Mouse (Mus musculus) hindbrain, embryonic 11.5 days (tissue): ENCODE results near the gene C1qtnf5. TPM values are rescaled to one million over a fixed set of nuclear protein-coding genes. Genes with fewer than 3 reads are reported as not detected.

Source experiments
- ATAC-seq: fragments of 200-750 bp; cut with Nextera tagmentation; 2 replicates; pipeline ENCODE4 v1.8.0; 2017; ENCODE audit warnings: mild to moderate bottlenecking, moderate TSS enrichment, moderate library complexity; ENCODE audit not compliant: low FRiP score
- DNase-seq: peaks from one replicate; pipeline ENCODE4 v3.0.0-alpha.2; 2015; ENCODE audit warnings: low spot score
- H3K27ac ChIP-seq: fragments of 300-500 bp; sonication (generic); 2 replicates; pipeline ENCODE4 v1.5.1; 2014; ENCODE audit warnings: mild to moderate bottlenecking, low read depth, low read length
- H3K27me3 ChIP-seq: fragments of 300-500 bp; sonication (generic); 2 replicates; pipeline ENCODE4 v1.6.1; 2014; ENCODE audit warnings: mild to moderate bottlenecking, low read length, moderate library complexity, mixed read lengths; ENCODE audit not compliant: control insufficient read depth, insufficient read depth
- H3K36me3 ChIP-seq: fragments of 300-500 bp; sonication (generic); 2 replicates; pipeline ENCODE4 v1.6.1; 2014; ENCODE audit warnings: mild to moderate bottlenecking, low read length, moderate library complexity, mixed read lengths; ENCODE audit not compliant: control insufficient read depth, insufficient read depth
- H3K4me1 ChIP-seq: fragments of 300-500 bp; sonication (generic); replicated peaks from 2 replicates; pipeline ENCODE4 v1.6.1; 2014; ENCODE audit warnings: low read length, mixed read lengths; ENCODE audit not compliant: control insufficient read depth, insufficient read depth
- H3K4me2 ChIP-seq: fragments of 300-500 bp; sonication (generic); replicated peaks from 2 replicates; pipeline ENCODE4 v1.6.1; 2014; ENCODE audit warnings: mild to moderate bottlenecking, low read depth, low read length
- H3K4me3 ChIP-seq: fragments of 300-500 bp; sonication (generic); 2 replicates; pipeline ENCODE4 v1.5.1; 2014; ENCODE audit warnings: low read depth, low read length
- H3K9ac ChIP-seq: fragments of 300-500 bp; sonication (generic); 2 replicates; pipeline ENCODE4 v1.6.1; 2014; ENCODE audit warnings: low read depth, low read length
- H3K9me3 ChIP-seq: fragments of 300-500 bp; sonication (generic); 2 replicates; pipeline ENCODE4 v1.6.1; 2016; ENCODE audit warnings: low read length; ENCODE audit not compliant: control insufficient read depth
- WGBS: fragments of 180-500 bp; shearing (Covaris S2); extraction: QIAGEN DNeasy Blood & Tissue Kit; methylation state at CpG from one replicate; pipeline ENCODE4 v1.1.7; 2014; 5-methylcytosine and 5-hydroxymethylcytosine counted together
- polyA plus RNA-seq: library from polyadenylated mRNA; unstranded; fragments of >200 nt; fragmentation: Nextera tagmentation; extraction: Ambion mirVana; gene quantifications from 2 replicates; pipeline ENCODE4 v1.2.1, GENCODE M21; 2014

C1qtnf5 gene
- polyA plus RNA-seq, 1 experiment from 2014 or later, result 1.2 TPM

- Histone ChIP-seq H3K4me1 (no peaks in the 10 kb centered on the region), H3K36me3 (no peaks in the 10 kb centered on the region), H3K4me3 (no peak overlapping the region), H3K27me3 (no peaks in the 10 kb centered on the region), H3K4me2 (no peak overlapping the region), H3K9ac (no peak overlapping the region), H3K9me3 (no peaks in the 10 kb centered on the region), H3K27ac (no peak overlapping the region)
- ATAC-seq, result no peak
- no peak for DNase-seq
- 90% methylated on average over 4 of the region's 4 CpGs for WGBS
Measured at GRCm38 (mm10) chr9:44116182-44116581, 9.1 kb downstream of the C1qtnf5 start.

DNA sequence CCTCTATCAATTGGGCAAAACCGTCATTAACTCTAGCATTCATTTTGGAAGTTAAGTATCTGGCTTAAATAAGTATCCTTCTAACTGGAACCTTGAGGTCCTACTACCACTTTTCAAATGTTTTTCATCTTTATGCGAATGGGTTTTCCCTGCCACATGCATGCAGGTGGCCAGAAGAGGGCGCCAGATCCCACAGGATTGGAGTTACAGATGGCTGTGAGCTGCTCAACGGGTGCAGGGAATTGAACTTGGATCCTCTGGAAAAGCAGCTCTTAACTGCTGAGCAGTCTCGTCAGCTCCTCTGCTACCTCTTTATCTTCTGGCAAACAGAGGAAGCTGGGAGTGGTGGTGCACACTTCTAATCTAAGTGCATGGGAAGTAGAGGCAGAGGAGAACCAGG lies 12.0 kb downstream of the C1qtnf5 start:
- Histone ChIP-seq H3K4me1 (no peaks in the 10 kb centered on the region), H3K27ac (no peak overlapping the region), H3K36me3 (no peaks in the 10 kb centered on the region), H3K9ac (no peak overlapping the region), H3K27me3 (no peaks in the 10 kb centered on the region), H3K9me3 (no peaks in the 10 kb centered on the region), H3K4me2 (no peak overlapping the region), H3K4me3 (no peak overlapping the region)
- ATAC-seq, result no peak
- no peak for DNase-seq
- WGBS, result 44% methylated on average over 5 of the region's 5 CpGs

DNA sequence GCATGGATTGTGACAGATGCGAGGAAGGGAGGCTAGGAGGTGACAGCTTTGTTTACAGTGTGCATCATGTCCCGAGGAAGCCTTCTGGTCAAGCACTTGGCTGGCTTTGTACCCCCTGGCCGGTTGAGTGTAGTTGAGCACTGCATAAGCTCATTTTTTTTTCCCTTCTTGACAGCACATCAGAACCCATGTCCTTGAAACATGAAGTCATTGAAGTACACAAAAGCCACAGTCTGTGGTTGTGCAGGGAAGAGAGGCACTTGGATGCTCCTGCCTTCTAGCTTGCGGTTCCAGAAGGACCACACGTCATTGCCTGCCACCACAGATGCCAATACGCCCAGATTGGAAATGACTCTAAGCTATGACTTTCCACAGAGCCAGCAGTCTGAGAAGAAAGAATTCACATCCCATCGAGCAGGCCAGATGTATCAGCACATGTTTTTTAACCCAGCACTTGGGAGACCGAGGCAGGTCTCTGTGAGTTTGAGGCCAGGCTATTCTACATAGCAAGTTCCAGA lies 13.0 kb downstream of the C1qtnf5 start:
- Histone ChIP-seq H3K4me3 (no peak overlapping the region), H3K36me3 (no peaks in the 10 kb centered on the region), H3K4me1 (no peaks in the 10 kb centered on the region), H3K4me2 (no peak overlapping the region), H3K9ac (no peak overlapping the region), H3K9me3 (no peaks in the 10 kb centered on the region), H3K27me3 (no peaks in the 10 kb centered on the region), H3K27ac (no peak overlapping the region)
- ATAC-seq (no peak), DNase-seq (no peak)
- 83% methylated on average over 8 of the region's 8 CpGs for WGBS

DNA sequence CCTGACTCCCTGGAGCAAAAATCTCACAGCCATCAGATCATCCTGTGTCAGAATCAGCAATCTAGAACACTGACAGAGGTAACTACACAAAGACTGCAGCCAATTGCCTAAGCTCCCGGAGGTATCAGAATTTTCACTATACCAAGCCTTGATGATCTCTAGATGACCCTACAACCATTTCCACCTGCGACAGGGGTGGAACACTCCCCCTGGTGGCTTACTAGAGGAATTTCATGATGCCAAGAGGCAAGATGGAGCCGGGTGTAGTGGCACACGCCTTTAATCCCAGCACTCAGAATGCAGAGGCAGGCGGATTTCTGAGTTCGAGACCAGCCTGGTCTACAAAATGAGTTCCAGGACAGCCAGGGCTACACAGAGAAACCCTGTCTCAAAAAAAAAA lies 17.3 kb downstream of the C1qtnf5 start:
- H3K36me3 ChIP-seq, result no peaks in the 10 kb centered on the region
- H3K4me2 ChIP-seq, result no peak overlapping the region
- no peaks in the 10 kb centered on the region for H3K9me3 ChIP-seq
- no peak for DNase-seq
- H3K4me3 ChIP-seq, result no peak overlapping the region
- H3K27ac ChIP-seq, result no peak overlapping the region
- WGBS, result 73% methylated on average over 6 of the region's 6 CpGs
- no peak for ATAC-seq
- no peaks in the 10 kb centered on the region; the same call in 1 of the 2 replicates for H3K4me1 ChIP-seq
- H3K9ac ChIP-seq, result no peak overlapping the region
- H3K27me3 ChIP-seq, result 0 out of 2 replicates have a peak, but pooled peaks cover 1% of the 10 kb centered on the region

GRCm38 (mm10) chr9:44125026-44125425 lies 18.0 kb downstream of the C1qtnf5 start:
- DNase-seq (no peak), ATAC-seq (no peak)
- WGBS, result 28% methylated on average over 5 of the region's 5 CpGs
- H3K36me3 ChIP-seq, result no peaks in the 10 kb centered on the region
- H3K27me3 ChIP-seq, result 0 out of 2 replicates have a peak, but pooled peaks cover 3% of the 10 kb centered on the region
- H3K9me3 ChIP-seq, result no peaks in the 10 kb centered on the region
- no peak overlapping the region for H3K27ac ChIP-seq
- H3K4me2 ChIP-seq, result no peak overlapping the region
- no peak overlapping the region for H3K9ac ChIP-seq
- H3K4me3 ChIP-seq, result no peak overlapping the region
- no peaks in the 10 kb centered on the region; the same call in 1 of the 2 replicates for H3K4me1 ChIP-seq

GRCm38 (mm10) chr9:44125546-44126428 lies 18.7 kb downstream of the C1qtnf5 start:
- Histone ChIP-seq H3K9me3 (no peaks in the 10 kb centered on the region), H3K4me2 (no peak overlapping the region), H3K36me3 (no peaks in the 10 kb centered on the region), H3K4me1 (peaks cover 6% of the 10 kb centered on the region), H3K9ac (no peak overlapping the region), H3K27ac (no peak overlapping the region), H3K27me3 (0 out of 2 replicates have a peak, but pooled peaks cover 3% of the 10 kb centered on the region), H3K4me3 (no peak overlapping the region)
- DNase-seq, result peak; percentile 95
- WGBS, result 34% methylated on average over 18 of the region's 18 CpGs
- no peak for ATAC-seq

GRCm38 (mm10) chr9:44126746-44127145 lies 19.7 kb downstream of the C1qtnf5 start:
- no peak overlapping the region for H3K4me3 ChIP-seq
- no peak for DNase-seq
- H3K27me3 ChIP-seq, result 0 out of 2 replicates have a peak, but pooled peaks cover 3% of the 10 kb centered on the region
- peaks cover 6% of the 10 kb centered on the region for H3K4me1 ChIP-seq
- no peak overlapping the region for H3K4me2 ChIP-seq
- no peaks in the 10 kb centered on the region for H3K9me3 ChIP-seq
- H3K36me3 ChIP-seq, result no peaks in the 10 kb centered on the region
- 84% methylated on average over 3 of the region's 3 CpGs for WGBS
- no peak overlapping the region for H3K27ac ChIP-seq
- ATAC-seq, result no peak
- H3K9ac ChIP-seq, result no peak overlapping the region

DNA sequence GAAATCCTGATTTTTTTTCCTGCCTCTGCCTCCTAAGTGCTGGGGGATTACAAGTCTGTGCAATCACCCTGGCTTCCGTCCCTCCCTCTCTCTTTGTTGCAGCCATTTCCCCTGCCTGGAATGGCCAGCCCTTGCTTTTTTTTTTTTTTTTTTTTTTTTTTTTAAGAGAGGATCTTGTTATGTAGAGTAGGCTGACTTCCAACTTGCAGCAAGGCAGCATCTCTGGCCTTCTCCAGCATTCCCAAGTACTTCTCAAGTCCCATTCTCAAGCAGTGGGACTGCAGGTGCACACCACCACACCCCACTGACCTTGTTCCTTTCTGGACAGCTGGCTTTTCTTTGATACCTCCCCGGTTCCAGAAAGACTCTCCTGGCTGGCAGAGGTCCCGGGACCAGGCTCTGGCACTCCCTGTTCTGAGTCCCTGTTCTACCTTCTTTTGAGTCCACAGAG lies 20.3 kb downstream of the C1qtnf5 start:
- Histone ChIP-seq H3K9me3 (no peaks in the 10 kb centered on the region), H3K27ac (no peak overlapping the region), H3K4me1 (peaks cover 6% of the 10 kb centered on the region), H3K9ac (no peak overlapping the region), H3K36me3 (no peaks in the 10 kb centered on the region), H3K4me3 (no peak overlapping the region), H3K4me2 (no peak overlapping the region), H3K27me3 (peaks cover 5% of the 10 kb centered on the region; the same call in 1 of the 2 replicates)
- no peak for ATAC-seq
- WGBS, result 67% methylated on average over 3 of the region's 3 CpGs
- DNase-seq, result no peak
